Mouse (Mus musculus) heart, embryonic 10.5 days (tissue): Measurements from ENCODE around the gene Pigp. TPM values are rescaled to one million over a fixed set of nuclear protein-coding genes. Genes with fewer than 3 reads are reported as not detected.

ENCODE experiments used
- DNase-seq: peaks from one replicate; pipeline ENCODE4 v3.0.0-alpha.2; 2017; ENCODE audit warnings: low spot score
- H3K27ac ChIP-seq: fragments of 300-500 bp; sonication (generic); 2 replicates; pipeline ENCODE4 v1.5.1; 2016; ENCODE audit warnings: mild to moderate bottlenecking
- H3K27me3 ChIP-seq: fragments of 300-500 bp; sonication (generic); 2 replicates; pipeline ENCODE4 v1.6.1; 2016; ENCODE audit warnings: mild to moderate bottlenecking; ENCODE audit not compliant: poor library complexity, insufficient read depth, severe bottlenecking
- H3K36me3 ChIP-seq: fragments of 300-500 bp; sonication (generic); 2 replicates; pipeline ENCODE4 v1.6.1; 2016; ENCODE audit warnings: mild to moderate bottlenecking, moderate library complexity
- H3K4me1 ChIP-seq: fragments of 300-500 bp; sonication (generic); 2 replicates; pipeline ENCODE4 v1.6.1; 2016; ENCODE audit warnings: mild to moderate bottlenecking
- H3K4me3 ChIP-seq: fragments of 300-500 bp; sonication (generic); 2 replicates; pipeline ENCODE4 v1.5.1; 2016; ENCODE audit warnings: mild to moderate bottlenecking, moderate library complexity
- H3K9me3 ChIP-seq: fragments of 300-500 bp; sonication (generic); 2 replicates; pipeline ENCODE4 v1.6.1; 2016; ENCODE audit warnings: mild to moderate bottlenecking, moderate library complexity
- WGBS: fragments of 180-500 bp; shearing (Covaris S2); methylation state at CpG from one replicate; pipeline ENCODE4 v1.1.7; 2016; 5-methylcytosine and 5-hydroxymethylcytosine counted together
- polyA plus RNA-seq: library from polyadenylated mRNA; unstranded; fragments of >200 nt; fragmentation: Nextera tagmentation; extraction: Ambion mirVana; gene quantifications from 2 replicates; pipeline ENCODE4 v1.2.1, GENCODE M21; 2016

The Pigp gene
- polyA plus RNA-seq, 1 experiment from 2014 or later, result 95.2 TPM

GRCm38 (mm10) chr16:94311416-94311815 lies 60.2 kb downstream of the Pigp start:
- no peak for DNase-seq
- no peaks in the 10 kb centered on the region for H3K36me3 ChIP-seq
- H3K27me3 ChIP-seq, result no peaks in the 10 kb centered on the region
- no peak overlapping the region for H3K4me3 ChIP-seq
- no peaks in the 10 kb centered on the region for H3K9me3 ChIP-seq
- peak overlapping the region; percentile 6; the same call in 1 of the 2 replicates for H3K27ac ChIP-seq
- peaks cover 18% of the 10 kb centered on the region for H3K4me1 ChIP-seq
- 56% methylated on average over 1 of the region's 1 CpGs for WGBS

DNA sequence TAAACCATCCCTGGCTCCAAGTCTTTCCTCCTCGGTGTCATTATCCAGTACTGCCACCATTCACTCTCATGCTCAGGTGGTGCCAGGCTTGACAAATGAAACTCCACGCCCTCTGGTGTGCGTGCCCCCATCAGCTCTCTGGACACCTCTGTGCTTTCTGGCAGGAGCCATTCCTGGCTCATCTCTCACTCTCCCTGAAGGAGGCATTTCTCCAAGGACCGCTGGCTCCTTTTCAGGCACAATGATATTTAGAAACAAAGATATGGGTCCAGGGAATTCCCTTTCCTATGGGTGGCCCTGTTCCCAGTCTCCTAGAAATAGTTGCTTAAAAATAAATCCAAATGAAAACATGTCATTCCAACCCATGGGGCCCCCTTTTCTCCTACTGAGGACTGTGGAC lies 62.6 kb downstream of the Pigp start:
- Histone ChIP-seq H3K36me3 (0 out of 2 replicates have a peak, but pooled peaks cover 10% of the 10 kb centered on the region), H3K27me3 (no peaks in the 10 kb centered on the region), H3K4me1 (peaks cover 15% of the 10 kb centered on the region), H3K9me3 (peaks cover 3% of the 10 kb centered on the region; the same call in 1 of the 2 replicates), H3K4me3 (no peak overlapping the region), H3K27ac (no peak overlapping the region)
- no peak for DNase-seq
- WGBS, result 86% methylated on average over 4 of the region's 4 CpGs

Other genes starting within 250 kb of the Pigp start
- gene Hlcs, start 58.3 kb downstream of the Pigp start, polyA plus RNA-seq, result 10.8 and 11.0 TPM in 2 replicates
- gene Ripply3, start 43.4 kb downstream of the Pigp start, polyA plus RNA-seq, result 4.3 and 8.1 TPM in 2 replicates
- gene Ttc3, start 1.2 kb downstream of the Pigp start, polyA plus RNA-seq, result 173 and 197 TPM in 2 replicates
- gene Vps26c, start 155.0 kb upstream of the Pigp start, polyA plus RNA-seq, result 60.0 and 61.4 TPM in 2 replicates
- gene Dyrk1a, start 198.2 kb upstream of the Pigp start, polyA plus RNA-seq, result 7.7 and 8.1 TPM in 2 replicates